46 mouse cellular contexts compared by ENCODE assay signal in the genomic region with DNA sequence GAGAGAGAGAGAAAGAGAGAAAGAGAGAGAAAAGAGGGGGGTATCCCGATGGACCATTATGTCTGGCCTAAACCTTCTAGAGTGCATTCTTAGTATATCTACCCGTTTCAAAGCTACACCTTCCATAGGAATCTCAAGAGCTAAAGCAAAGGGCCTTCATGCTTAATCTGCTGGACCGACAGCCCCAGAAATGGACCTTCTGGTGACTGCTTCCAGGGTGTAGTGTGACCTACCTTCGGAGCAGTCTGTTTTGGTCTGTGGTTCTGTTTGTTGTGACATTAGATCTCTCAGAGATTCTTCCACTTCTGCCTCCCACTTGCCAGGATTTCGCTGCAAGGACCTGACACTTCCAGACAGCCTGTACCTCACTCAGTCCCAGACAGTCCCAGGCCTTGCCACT. TPM values are rescaled to one million over a fixed set of nuclear protein-coding genes. Genes with fewer than 3 reads are reported as not detected.
"Had no signal": no experiment of that assay in that cellular context is flagged by ENCODE, and none has a peak within 500 bp of the region (broad histone marks: within the 10 kb centered on the region; RNA-seq: fewer than 3 reads in every experiment).

No protein-coding gene starts in this region.

- H3K4me1 ChIP-seq: limb, embryonic 12.5 days; limb, embryonic 13.5 days; limb, embryonic 15.5 days; liver, embryonic 12.5 days; liver, embryonic 13.5 days; liver, embryonic 15.5 days; lung, embryonic 15.5 days; midbrain, embryonic 13.5 days; midbrain, embryonic 15.5 days had no signal

- H3K4me2 ChIP-seq: limb, embryonic 12.5 days; limb, embryonic 13.5 days; limb, embryonic 15.5 days; liver, embryonic 11.5 days; liver, embryonic 12.5 days; liver, embryonic 13.5 days; liver, embryonic 15.5 days; lung, embryonic 14.5 days; lung, embryonic 15.5 days; midbrain, embryonic 12.5 days; midbrain, embryonic 13.5 days; midbrain, embryonic 15.5 days; neural tube, embryonic 12.5 days had no signal

- H3K9me3 ChIP-seq: limb, embryonic 10.5 days; limb, embryonic 12.5 days; limb, embryonic 13.5 days; limb, embryonic 15.5 days; liver, embryonic 12.5 days; liver, embryonic 13.5 days; liver, embryonic 15.5 days; lung, embryonic 15.5 days; megakaryocyte, embryonic 14.5 days; midbrain, embryonic 10.5 days; midbrain, embryonic 12.5 days; midbrain, embryonic 13.5 days; midbrain, embryonic 15.5 days; neural tube, embryonic 12.5 days had no signal

- H3K27me3 ChIP-seq: limb, embryonic 12.5 days; limb, embryonic 13.5 days; limb, embryonic 15.5 days; liver, embryonic 13.5 days; liver, embryonic 15.5 days; lung, embryonic 15.5 days; midbrain, embryonic 12.5 days; midbrain, embryonic 13.5 days; midbrain, embryonic 15.5 days; neural tube, embryonic 12.5 days had no signal

- H3K9ac ChIP-seq: limb, embryonic 12.5 days; limb, embryonic 13.5 days; limb, embryonic 15.5 days; liver, embryonic 12.5 days; liver, embryonic 13.5 days; liver, embryonic 14.5 days; liver, embryonic 15.5 days; liver, postnatal 0 days; lung, embryonic 14.5 days; lung, embryonic 15.5 days; midbrain, embryonic 12.5 days; midbrain, embryonic 13.5 days; midbrain, embryonic 15.5 days; neural tube, embryonic 12.5 days had no signal

- H3K36me3 ChIP-seq: limb, embryonic 10.5 days; limb, embryonic 12.5 days; limb, embryonic 13.5 days; limb, embryonic 15.5 days; liver, embryonic 12.5 days; liver, embryonic 13.5 days; liver, embryonic 15.5 days; lung, embryonic 15.5 days; midbrain, embryonic 10.5 days; midbrain, embryonic 12.5 days; midbrain, embryonic 13.5 days; midbrain, embryonic 15.5 days; neural tube, embryonic 12.5 days had no signal

- H3K27ac ChIP-seq: limb, embryonic 10.5 days; limb, embryonic 12.5 days; limb, embryonic 13.5 days; limb, embryonic 15.5 days; liver, embryonic 12.5 days; liver, embryonic 13.5 days; liver, embryonic 14.5 days; liver, embryonic 15.5 days; lung, embryonic 15.5 days; macrophage; midbrain, embryonic 10.5 days; midbrain, embryonic 12.5 days; midbrain, embryonic 13.5 days; midbrain, embryonic 15.5 days; neural tube, embryonic 12.5 days had no signal

- DNase-seq: left cerebral cortex, postnatal 4 days; liver; liver, embryonic 13.5 days; liver, postnatal 0 days; lung, adult 18-20 months; lung, adult 2 months; lung, embryonic 14.5 days; lung, postnatal 10 days; lung, postnatal 14 days; lung, postnatal 36 days; lung, postnatal 4 days had no signal

- ATAC-seq: liver, embryonic 12.5 days; liver, postnatal 0 days; lung, postnatal 0 days; midbrain, embryonic 13.5 days; midbrain, embryonic 15.5 days; midbrain, embryonic 16.5 days had no signal

- H3K4me3 ChIP-seq: limb, embryonic 10.5 days; limb, embryonic 12.5 days; limb, embryonic 13.5 days; limb, embryonic 15.5 days; liver, embryonic 12.5 days; liver, embryonic 13.5 days; liver, embryonic 15.5 days; lung, embryonic 15.5 days; megakaryocyte, embryonic 14.5 days; midbrain, embryonic 10.5 days; midbrain, embryonic 12.5 days; midbrain, embryonic 13.5 days; midbrain, embryonic 15.5 days; myocyte; neural tube, embryonic 12.5 days had no signal

RNA-seq across cellular contexts. Expression of a gene that starts 28.1 kb away (rescaled TPM):
- total RNA-seq: left cerebral cortex, postnatal 14 days; left cerebral cortex, postnatal 25 days; left cerebral cortex, postnatal 4 days; liver, adult 2 months; megakaryocyte progenitor cell, adult 5-6 weeks; megakaryocyte, adult 5-6 weeks; megakaryocyte-erythroid progenitor cell, adult 5-6 weeks; midbrain, postnatal 0 days; monocyte, adult 5-6 weeks had no signal
- polyA plus RNA-seq: limb, embryonic 10.5 days; limb, embryonic 11.5 days; limb, embryonic 12.5 days; limb, embryonic 13.5 days; limb, embryonic 14.5 days; limb, embryonic 15.5 days; liver, adult 2 months; liver, embryonic 11.5 days; liver, embryonic 12.5 days; liver, embryonic 13.5 days; liver, embryonic 14.5 days; liver, embryonic 15.5 days; liver, embryonic 16.5 days; liver, postnatal 0 days; lung, adult 2 months; lung, embryonic 14.5 days; lung, embryonic 15.5 days; lung, embryonic 16.5 days; lung, postnatal 0 days; macrophage; midbrain, embryonic 10.5 days; midbrain, embryonic 15.5 days; midbrain, embryonic 16.5 days; midbrain, postnatal 0 days; myocyte; neural tube, embryonic 12.5 days had no signal

RNA-seq across cellular contexts. Expression of a gene that starts 30.8 kb away (rescaled TPM):
- total RNA-seq: left cerebral cortex, adult 8-10 months; left cerebral cortex, postnatal 10 days; left cerebral cortex, postnatal 14 days; left cerebral cortex, postnatal 25 days; left cerebral cortex, postnatal 36 days; left cerebral cortex, postnatal 4 days; liver, adult 2 months; megakaryocyte progenitor cell, adult 5-6 weeks; megakaryocyte, adult 5-6 weeks; megakaryocyte-erythroid progenitor cell, adult 5-6 weeks; midbrain, postnatal 0 days; monocyte, adult 5-6 weeks had no signal
- polyA plus RNA-seq: limb, embryonic 10.5 days; limb, embryonic 11.5 days; limb, embryonic 12.5 days; limb, embryonic 13.5 days; limb, embryonic 14.5 days; limb, embryonic 15.5 days; liver, adult 2 months; liver, embryonic 11.5 days; liver, embryonic 12.5 days; liver, embryonic 13.5 days; liver, embryonic 14.5 days; liver, embryonic 15.5 days; liver, embryonic 16.5 days; liver, postnatal 0 days; lung, adult 2 months; lung, embryonic 14.5 days; lung, embryonic 15.5 days; lung, embryonic 16.5 days; lung, postnatal 0 days; macrophage; myocyte; neural tube, embryonic 11.5 days; neural tube, embryonic 12.5 days had no signal

RNA-seq across cellular contexts. Expression of a gene that starts 56.8 kb away (rescaled TPM):
- total RNA-seq: monocyte, adult 5-6 weeks had no signal
- polyA plus RNA-seq: macrophage had no signal
